Mouse (Mus musculus) forebrain, embryonic 13.5 days (tissue): Measurements from ENCODE around the gene Arhgef2. TPM values are rescaled to one million over a fixed set of nuclear protein-coding genes. Genes with fewer than 3 reads are reported as not detected.
"Not testable (repeated sequence)": the region's sequence is repeated elsewhere in the genome, so short reads cannot be mapped to it uniquely, and the experiment has no call there.

Experiments
- ATAC-seq: fragments of 200-750 bp; cut with Nextera tagmentation; 2 replicates; pipeline ENCODE4 v1.8.0; 2017
- H3K27ac ChIP-seq: fragments of 300-500 bp; sonication (generic); 2 replicates; pipeline ENCODE4 v1.5.1; 2015; ENCODE audit warnings: inconsistent platforms, mild to moderate bottlenecking, moderate library complexity
- H3K27me3 ChIP-seq: fragments of 300-500 bp; sonication (generic); 2 replicates; pipeline ENCODE4 v1.6.1; 2015; ENCODE audit warnings: mild to moderate bottlenecking, inconsistent platforms
- H3K36me3 ChIP-seq: fragments of 300-500 bp; sonication (generic); 2 replicates; pipeline ENCODE4 v1.6.1; 2015; ENCODE audit warnings: mild to moderate bottlenecking, inconsistent platforms; ENCODE audit not compliant: poor library complexity, severe bottlenecking
- H3K4me1 ChIP-seq: fragments of 300-500 bp; sonication (generic); 2 replicates; pipeline ENCODE4 v1.6.1; 2015; ENCODE audit warnings: inconsistent platforms
- H3K4me2 ChIP-seq: fragments of 300-500 bp; sonication (generic); 2 replicates; pipeline ENCODE4 v1.6.1; 2015; ENCODE audit warnings: inconsistent platforms, mild to moderate bottlenecking, moderate library complexity
- H3K4me3 ChIP-seq: fragments of 300-500 bp; sonication (generic); 2 replicates; pipeline ENCODE4 v1.5.1; 2015; ENCODE audit warnings: mild to moderate bottlenecking, inconsistent platforms
- H3K9ac ChIP-seq: fragments of 300-500 bp; sonication (generic); 2 replicates; pipeline ENCODE4 v1.6.1; 2015; ENCODE audit warnings: mild to moderate bottlenecking, inconsistent platforms
- H3K9me3 ChIP-seq: fragments of 300-500 bp; sonication (generic); replicated peaks from 2 replicates; pipeline ENCODE4 v1.6.1; 2016; ENCODE audit warnings: inconsistent platforms
- WGBS: fragments of 180-500 bp; shearing (Covaris S2); methylation state at CpG from one replicate; pipeline ENCODE4 v1.1.7; 2015; 5-methylcytosine and 5-hydroxymethylcytosine counted together
- polyA plus RNA-seq: library from polyadenylated mRNA; unstranded; fragments of >200 nt; fragmentation: Nextera tagmentation; extraction: Ambion mirVana; gene quantifications from 2 replicates; pipeline ENCODE4 v1.2.1, GENCODE M21; 2015

Arhgef2 gene
- polyA plus RNA-seq: 151 and 162 TPM in 2 replicates

- not testable (repeated sequence) for H3K9me3 ChIP-seq, ATAC-seq, H3K4me3 ChIP-seq, H3K27ac ChIP-seq, H3K36me3 ChIP-seq, H3K27me3 ChIP-seq
- peaks cover 12% of the 10 kb centered on the region for H3K4me1 ChIP-seq
- 0 out of 2 replicates have a peak within 1 kb of the TSS, but pooled peaks have one; percentile 60 for H3K9ac ChIP-seq
- peak within 1 kb of the TSS; percentile 60 for H3K4me2 ChIP-seq
- WGBS: 95% methylated on average over 2 of the region's 2 CpGs
Observed at GRCm38 (mm10) chr3:88605666-88606065, at the start of gene Arhgef2. TSS of gene Arhgef2 (plus strand) at chr3:88605966.

GRCm38 (mm10) chr3:88556616-88557015, 49.1 kb upstream of the Arhgef2 start:
- WGBS: 96% methylated on average over 8 of the region's 8 CpGs
- Histone ChIP-seq H3K4me2 (no peak overlapping the region), H3K27ac (no peak overlapping the region), H3K9ac (no peak overlapping the region), H3K27me3 (no peaks in the 10 kb centered on the region), H3K9me3 (no peaks in the 10 kb centered on the region), H3K4me1 (peaks cover 27% of the 10 kb centered on the region), H3K36me3 (peaks cover 64% of the 10 kb centered on the region), H3K4me3 (no peak overlapping the region)
- ATAC-seq: no peak

GRCm38 (mm10) chr3:88559596-88559995, 46.2 kb upstream of the Arhgef2 start:
- H3K4me2 ChIP-seq: no peak overlapping the region
- no peak overlapping the region for H3K9ac ChIP-seq
- no peaks in the 10 kb centered on the region for H3K9me3 ChIP-seq
- no peaks in the 10 kb centered on the region for H3K27me3 ChIP-seq
- H3K4me1 ChIP-seq: peaks cover 16% of the 10 kb centered on the region
- no peak overlapping the region for H3K27ac ChIP-seq
- peaks cover 94% of the 10 kb centered on the region for H3K36me3 ChIP-seq
- ATAC-seq: no peak
- H3K4me3 ChIP-seq: no peak overlapping the region
- 96% methylated on average over 9 of the region's 9 CpGs for WGBS

- no peak overlapping the region for H3K9ac ChIP-seq
- WGBS: 62% methylated on average over 4 of the region's 4 CpGs
- H3K27me3 ChIP-seq: no peaks in the 10 kb centered on the region
- 0 out of 2 replicates have a peak, but pooled peaks have one; percentile 19 for ATAC-seq
- no peak overlapping the region for H3K4me2 ChIP-seq
- peaks cover 100% of the 10 kb centered on the region for H3K36me3 ChIP-seq
- H3K4me1 ChIP-seq: 0 out of 2 replicates have a peak, but pooled peaks cover 3% of the 10 kb centered on the region
- H3K27ac ChIP-seq: no peak overlapping the region
- H3K9me3 ChIP-seq: no peaks in the 10 kb centered on the region
- no peak overlapping the region for H3K4me3 ChIP-seq
Observed at GRCm38 (mm10) chr3:88561989-88562388, 43.8 kb upstream of the Arhgef2 start.

- H3K36me3 ChIP-seq: peaks cover 100% of the 10 kb centered on the region
- WGBS: 60% methylated on average over 4 of the region's 4 CpGs
- no peak overlapping the region for H3K27ac ChIP-seq
- H3K4me1 ChIP-seq: 0 out of 2 replicates have a peak, but pooled peaks cover 3% of the 10 kb centered on the region
- H3K9ac ChIP-seq: no peak overlapping the region
- no peak for ATAC-seq
- no peak overlapping the region for H3K4me3 ChIP-seq
- H3K27me3 ChIP-seq: no peaks in the 10 kb centered on the region
- H3K9me3 ChIP-seq: no peaks in the 10 kb centered on the region
- no peak overlapping the region for H3K4me2 ChIP-seq
Observed at GRCm38 (mm10) chr3:88563442-88563841, 42.3 kb upstream of the Arhgef2 start.

GRCm38 (mm10) chr3:88563966-88564365, 41.8 kb upstream of the Arhgef2 start:
- H3K9ac ChIP-seq: peak overlapping the region; percentile 8; the same call in 1 of the 2 replicates
- 90% methylated on average over 7 of the region's 7 CpGs for WGBS

GRCm38 (mm10) chr3:88566116-88566515, 39.6 kb upstream of the Arhgef2 start:
- H3K4me3 ChIP-seq: no peak overlapping the region
- no peak for ATAC-seq
- no peaks in the 10 kb centered on the region for H3K27me3 ChIP-seq
- H3K9me3 ChIP-seq: no peaks in the 10 kb centered on the region
- no peak overlapping the region for H3K4me2 ChIP-seq
- 0 out of 2 replicates have a peak, but pooled peaks cover 3% of the 10 kb centered on the region for H3K4me1 ChIP-seq
- H3K9ac ChIP-seq: no peak overlapping the region
- WGBS: 95% methylated on average over 3 of the region's 3 CpGs
- no peak overlapping the region for H3K27ac ChIP-seq
- peaks cover 96% of the 10 kb centered on the region for H3K36me3 ChIP-seq

More at GRCm38 (mm10) chr3:88563966-88564365, 41.8 kb upstream of the Arhgef2 start:
- 0 out of 2 replicates have a peak, but pooled peaks cover 3% of the 10 kb centered on the region for H3K4me1 ChIP-seq
- no peaks in the 10 kb centered on the region for H3K9me3 ChIP-seq
- no peak for ATAC-seq
- H3K36me3 ChIP-seq: peaks cover 100% of the 10 kb centered on the region
- no peak overlapping the region for H3K4me2 ChIP-seq
- H3K27me3 ChIP-seq: no peaks in the 10 kb centered on the region
- H3K27ac ChIP-seq: no peak overlapping the region
- H3K4me3 ChIP-seq: no peak overlapping the region

GRCm38 (mm10) chr3:88566536-88567061, 39.2 kb upstream of the Arhgef2 start:
- Histone ChIP-seq H3K4me3 (no peak overlapping the region), H3K4me1 (0 out of 2 replicates have a peak, but pooled peaks cover 3% of the 10 kb centered on the region), H3K36me3 (peaks cover 91% of the 10 kb centered on the region), H3K9ac (no peak overlapping the region), H3K4me2 (no peak overlapping the region), H3K27me3 (no peaks in the 10 kb centered on the region), H3K27ac (no peak overlapping the region), H3K9me3 (no peaks in the 10 kb centered on the region)
- no peak for ATAC-seq
- 97% methylated on average over 4 of the region's 4 CpGs for whole genome bisulfite sequencing

- no peak overlapping the region for H3K4me2 ChIP-seq
- peaks cover 78% of the 10 kb centered on the region for H3K36me3 ChIP-seq
- H3K27ac ChIP-seq: no peak overlapping the region
- no peaks in the 10 kb centered on the region for H3K9me3 ChIP-seq
- no peak overlapping the region for H3K4me3 ChIP-seq
- no peak for ATAC-seq
- H3K9ac ChIP-seq: no peak overlapping the region
- no peaks in the 10 kb centered on the region for H3K27me3 ChIP-seq
- no peaks in the 10 kb centered on the region for H3K4me1 ChIP-seq
- 96% methylated on average over 6 of the region's 6 CpGs for WGBS
Observed at GRCm38 (mm10) chr3:88567892-88568291, 37.9 kb upstream of the Arhgef2 start.

GRCm38 (mm10) chr3:88568615-88569014, 37.2 kb upstream of the Arhgef2 start:
- Histone ChIP-seq H3K9ac (no peak overlapping the region), H3K36me3 (peaks cover 71% of the 10 kb centered on the region), H3K9me3 (no peaks in the 10 kb centered on the region), H3K4me2 (no peak overlapping the region), H3K4me3 (no peak overlapping the region), H3K4me1 (no peaks in the 10 kb centered on the region), H3K27ac (no peak overlapping the region), H3K27me3 (no peaks in the 10 kb centered on the region)
- ATAC-seq: no peak
- 96% methylated on average over 2 of the region's 2 CpGs for WGBS

GRCm38 (mm10) chr3:88569093-88569492, 36.7 kb upstream of the Arhgef2 start:
- Histone ChIP-seq H3K4me1 (no peaks in the 10 kb centered on the region), H3K9ac (no peak overlapping the region), H3K36me3 (peaks cover 66% of the 10 kb centered on the region), H3K27ac (no peak overlapping the region), H3K27me3 (no peaks in the 10 kb centered on the region), H3K9me3 (no peaks in the 10 kb centered on the region), H3K4me3 (no peak overlapping the region), H3K4me2 (no peak overlapping the region)
- 95% methylated on average over 2 of the region's 2 CpGs for WGBS
- ATAC-seq: no peak

GRCm38 (mm10) chr3:88569694-88570093, 36.1 kb upstream of the Arhgef2 start:
- H3K4me2 ChIP-seq: no peak overlapping the region
- no peaks in the 10 kb centered on the region for H3K27me3 ChIP-seq
- H3K36me3 ChIP-seq: peaks cover 60% of the 10 kb centered on the region
- H3K27ac ChIP-seq: no peak overlapping the region
- no peak for ATAC-seq
- no peaks in the 10 kb centered on the region for H3K4me1 ChIP-seq
- H3K9ac ChIP-seq: no peak overlapping the region
- no peak overlapping the region for H3K4me3 ChIP-seq
- 95% methylated on average over 5 of the region's 5 CpGs for WGBS
- H3K9me3 ChIP-seq: no peaks in the 10 kb centered on the region

- Histone ChIP-seq H3K36me3 (peaks cover 53% of the 10 kb centered on the region), H3K27me3 (no peaks in the 10 kb centered on the region), H3K9me3 (no peaks in the 10 kb centered on the region), H3K9ac (no peak overlapping the region), H3K4me3 (no peak overlapping the region), H3K27ac (no peak overlapping the region), H3K4me1 (no peaks in the 10 kb centered on the region), H3K4me2 (no peak overlapping the region)
- no peak for ATAC-seq
- 94% methylated on average over 10 of the region's 10 CpGs for WGBS
Observed at GRCm38 (mm10) chr3:88570341-88570740, 35.4 kb upstream of the Arhgef2 start.
